Mouse (Mus musculus): Measurements from ENCODE around the gene Olfr51. TPM values are rescaled to one million over a fixed set of nuclear protein-coding genes. Genes with fewer than 3 reads are reported as not detected.
A peak's percentile ranks its signal among the peaks of the same experiment; 100 is the strongest.
"Not testable (repeated sequence)": the region's sequence is repeated elsewhere in the genome, so short reads cannot be mapped to it uniquely, and the experiment has no call there.

Olfr51 gene
- polyA plus RNA-seq, 1 experiment from 2014 or later, result not detected

DNA sequence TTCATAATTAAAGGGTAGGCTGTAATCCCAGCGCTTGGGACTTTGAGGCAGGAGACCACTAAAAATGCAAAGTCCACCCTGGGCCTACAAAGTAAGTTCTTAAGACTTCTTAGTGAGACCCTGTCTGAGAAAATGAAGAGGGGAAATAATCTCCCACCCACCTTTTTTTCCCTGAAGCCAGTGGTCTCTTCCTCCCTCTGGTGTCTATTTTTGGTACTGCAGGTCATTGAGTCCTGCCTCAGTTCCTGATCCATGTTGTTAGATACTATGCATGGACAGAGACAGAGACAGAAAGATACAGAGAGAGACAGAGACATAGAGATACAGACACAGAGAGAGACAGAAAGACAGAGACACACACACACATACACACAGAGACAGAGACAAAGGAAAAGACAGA, 29.5 kb downstream of the Olfr51 start:
- Histone ChIP-seq H3K4me2 (no peak overlapping the region), H3K36me3 (no peaks in the 10 kb centered on the region), H3K4me1 (replicated peaks) (no peaks in the 10 kb centered on the region), H3K9ac (no peak overlapping the region), H3K27me3 (replicated peaks) (no peaks in the 10 kb centered on the region), H3K4me3 (no peak overlapping the region), H3K9me3 (replicated peaks) (no peaks in the 10 kb centered on the region), H3K27ac (ENCODE audit: poor library complexity, severe bottlenecking) (no peak overlapping the region)
- no peak for ATAC-seq (ENCODE audit: insufficient number of reproducible peaks, low FRiP score)
- whole genome bisulfite sequencing, result 20% methylated on average over 1 of the region's 1 CpGs

DNA sequence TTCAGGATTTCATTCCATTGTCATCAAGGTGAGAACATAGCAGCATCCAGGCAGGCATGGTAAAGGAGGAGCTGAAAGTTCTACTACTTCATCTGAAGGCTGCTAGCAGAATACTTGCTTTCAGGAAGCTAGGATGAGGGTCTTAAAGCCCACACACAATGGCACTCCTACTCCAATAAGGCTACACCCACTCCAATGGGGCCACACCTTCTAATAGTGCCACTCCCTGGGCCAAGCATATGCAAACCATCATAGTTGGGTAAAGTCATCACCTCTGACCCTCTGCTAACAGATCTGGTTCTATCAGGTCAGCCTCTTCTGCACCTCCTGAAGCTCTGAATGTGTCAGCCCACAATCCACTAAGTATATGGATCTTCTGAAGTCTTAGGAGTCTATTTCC, 30.7 kb downstream of the Olfr51 start:
- H3K36me3 ChIP-seq; H3K9me3 ChIP-seq (replicated peaks); H3K4me2 ChIP-seq; H3K4me1 ChIP-seq (replicated peaks); H3K27ac ChIP-seq (ENCODE audit: poor library complexity, severe bottlenecking); H3K27me3 ChIP-seq (replicated peaks); H3K9ac ChIP-seq; H3K4me3 ChIP-seq; ATAC-seq (ENCODE audit: insufficient number of reproducible peaks, low FRiP score): not testable (repeated sequence)

DNA sequence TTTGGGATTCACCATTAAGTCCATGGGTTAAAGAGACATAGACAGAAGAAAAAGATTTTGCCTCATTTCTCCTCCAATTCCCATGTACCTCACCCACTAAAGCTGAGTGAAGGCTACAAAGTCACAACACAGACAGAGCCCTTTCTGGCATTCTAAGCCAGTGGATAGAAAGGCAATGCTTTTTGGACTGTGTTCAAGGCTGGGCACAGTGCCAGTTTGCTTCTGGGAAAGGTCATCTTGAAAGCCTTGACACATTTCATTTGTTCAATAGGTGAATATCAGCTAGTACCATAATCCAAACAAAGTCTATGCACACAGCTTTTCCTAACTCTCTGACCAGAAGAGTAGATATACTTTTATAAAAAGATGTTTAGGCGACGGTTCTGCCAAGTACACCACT, 32.6 kb downstream of the Olfr51 start:
- Histone ChIP-seq H3K9me3 (replicated peaks) (no peaks in the 10 kb centered on the region), H3K36me3 (no peaks in the 10 kb centered on the region), H3K4me2 (no peak overlapping the region), H3K27ac (ENCODE audit: poor library complexity, severe bottlenecking) (no peak overlapping the region), H3K4me1 (replicated peaks) (no peaks in the 10 kb centered on the region), H3K27me3 (replicated peaks) (peaks cover 6% of the 10 kb centered on the region), H3K4me3 (no peak overlapping the region), H3K9ac (no peak overlapping the region)
- WGBS, result 62% methylated on average over 2 of the region's 2 CpGs
- no peak for ATAC-seq (ENCODE audit: insufficient number of reproducible peaks, low FRiP score)

DNA sequence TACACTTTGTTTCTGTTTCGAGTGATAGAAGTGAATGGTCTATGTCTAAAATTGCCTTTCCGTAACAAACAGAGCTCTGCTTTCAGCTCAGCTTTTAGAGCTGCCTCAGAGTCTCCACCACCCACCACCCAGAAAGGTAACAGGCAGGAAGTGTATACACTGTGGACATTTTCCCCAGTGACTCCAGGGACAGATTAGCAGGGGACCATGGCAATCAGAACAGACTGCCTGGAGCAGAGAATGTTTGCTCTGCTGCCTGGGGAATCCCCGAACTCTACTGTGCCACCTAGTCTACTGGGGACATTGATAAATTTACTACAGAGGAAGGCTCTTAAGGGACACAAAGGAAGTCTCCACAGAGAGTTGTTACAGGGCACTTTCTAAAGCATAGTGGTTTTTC, 41.4 kb downstream of the Olfr51 start:
- not testable (repeated sequence) for H3K4me3 ChIP-seq; H3K9ac ChIP-seq; H3K27ac ChIP-seq (ENCODE audit: poor library complexity, severe bottlenecking); H3K27me3 ChIP-seq (replicated peaks); H3K4me2 ChIP-seq; ATAC-seq (ENCODE audit: insufficient number of reproducible peaks, low FRiP score); H3K4me1 ChIP-seq (replicated peaks); H3K9me3 ChIP-seq (replicated peaks); H3K36me3 ChIP-seq
- WGBS, result 58% methylated on average over 3 of the region's 3 CpGs

DNA sequence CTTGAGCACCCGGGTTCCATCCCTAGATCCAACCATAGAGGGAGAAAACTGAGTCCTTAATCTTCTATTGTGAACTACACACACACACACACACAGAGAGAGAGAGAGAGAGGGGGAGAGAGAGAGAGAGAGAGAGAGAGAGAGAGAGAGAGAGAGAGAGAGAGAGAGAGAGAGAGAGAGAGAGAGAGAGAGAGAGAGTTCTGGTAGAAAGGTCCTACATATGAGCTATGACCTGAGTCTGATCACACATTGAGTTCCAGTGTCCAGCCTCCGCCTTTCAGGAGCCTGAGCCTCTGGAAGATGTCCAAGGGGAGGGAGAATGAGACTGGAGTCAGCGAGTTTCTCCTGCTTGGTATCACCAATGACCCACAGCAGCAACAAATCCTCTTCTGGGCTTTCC, 44.4 kb downstream of the Olfr51 start, which contains the start of gene Olfr1375:
TSS of gene Olfr1375 (plus strand) at position 301 of the 400 bp plus-strand sequence.
- not testable (repeated sequence) for ATAC-seq (ENCODE audit: insufficient number of reproducible peaks, low FRiP score); H3K9ac ChIP-seq; H3K4me3 ChIP-seq; H3K27ac ChIP-seq (ENCODE audit: poor library complexity, severe bottlenecking); H3K27me3 ChIP-seq (replicated peaks); H3K4me1 ChIP-seq (replicated peaks); H3K36me3 ChIP-seq; H3K4me2 ChIP-seq; H3K9me3 ChIP-seq (replicated peaks)
- WGBS, result 67% methylated on average over 3 of the region's 3 CpGs

DNA sequence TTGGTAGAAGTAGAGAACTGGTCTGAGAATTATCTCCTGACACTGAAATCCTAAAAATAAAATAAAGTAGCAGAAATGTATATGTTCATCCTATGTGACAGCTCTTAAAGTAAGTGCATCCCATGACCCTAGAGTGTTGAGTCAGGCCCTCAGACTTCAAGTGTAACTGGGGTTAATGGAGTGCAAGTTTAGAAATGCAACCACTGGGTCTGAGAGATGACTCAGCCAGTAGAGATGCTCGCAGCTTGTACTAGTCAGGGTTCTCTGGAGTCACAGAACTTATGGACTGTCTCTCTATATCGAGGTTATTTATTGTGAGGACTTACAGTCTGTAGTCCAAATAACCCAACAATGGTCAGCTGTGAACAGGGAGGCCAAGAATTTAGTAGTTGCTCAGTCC, 48.3 kb downstream of the Olfr51 start:
- Histone ChIP-seq H3K27me3 (replicated peaks) (no peaks in the 10 kb centered on the region), H3K4me2 (no peak overlapping the region), H3K9ac (no peak overlapping the region), H3K36me3 (no peaks in the 10 kb centered on the region), H3K4me3 (no peak overlapping the region), H3K4me1 (replicated peaks) (no peaks in the 10 kb centered on the region), H3K27ac (ENCODE audit: poor library complexity, severe bottlenecking) (no peak overlapping the region), H3K9me3 (replicated peaks) (0 out of 2 replicates have a peak, but pooled peaks cover 3% of the 10 kb centered on the region)
- ATAC-seq (ENCODE audit: insufficient number of reproducible peaks, low FRiP score), result no peak
- WGBS, result 53% methylated on average over 2 of the region's 2 CpGs

DNA sequence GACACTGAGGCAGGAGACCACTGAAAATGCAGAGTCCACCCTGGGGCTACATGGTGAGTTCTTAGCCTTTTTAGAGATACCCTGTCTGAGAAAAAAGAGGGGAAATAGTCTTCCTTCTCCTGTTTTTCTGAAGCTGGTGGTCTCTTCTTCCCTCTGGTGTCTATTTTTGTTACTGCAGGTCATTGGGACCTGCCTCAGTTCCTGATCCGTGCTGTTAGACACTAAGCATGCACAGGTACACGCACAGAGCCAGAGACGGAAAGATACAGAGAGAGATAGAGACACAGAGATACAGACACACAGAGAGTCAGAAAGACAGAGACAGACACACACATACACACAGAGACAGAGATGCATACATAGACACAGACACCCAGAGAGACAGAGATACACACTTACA, 49.8 kb downstream of the Olfr51 start:
- Histone ChIP-seq H3K27me3 (replicated peaks) (no peaks in the 10 kb centered on the region), H3K4me3 (no peak overlapping the region), H3K36me3 (no peaks in the 10 kb centered on the region), H3K4me2 (no peak overlapping the region), H3K9ac (no peak overlapping the region), H3K9me3 (replicated peaks) (no peaks in the 10 kb centered on the region), H3K27ac (ENCODE audit: poor library complexity, severe bottlenecking) (no peak overlapping the region), H3K4me1 (replicated peaks) (no peaks in the 10 kb centered on the region)
- 34% methylated on average over 3 of the region's 3 CpGs for WGBS
- ATAC-seq (ENCODE audit: insufficient number of reproducible peaks, low FRiP score), result no peak

DNA sequence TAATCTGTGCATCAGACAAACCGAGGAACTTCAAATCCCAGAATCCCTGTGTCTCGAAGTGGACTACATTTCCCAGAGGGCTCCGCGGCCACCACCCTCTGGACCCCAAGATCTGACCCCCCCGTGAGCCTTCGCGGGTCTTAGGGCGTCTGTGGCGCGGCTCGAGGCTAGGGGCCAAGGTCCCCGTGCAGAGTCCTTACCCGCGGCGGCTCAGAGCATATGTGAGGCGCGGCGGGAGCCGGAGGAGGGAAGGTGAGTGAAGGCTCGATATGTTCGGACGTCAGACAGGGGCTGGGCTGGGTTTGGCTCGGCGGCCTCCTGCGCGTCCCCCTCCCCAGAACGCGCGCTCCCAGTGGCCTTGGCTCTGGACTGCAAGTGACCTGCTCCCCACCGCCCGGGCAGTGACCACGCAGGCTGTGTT, 55.8 kb downstream of the Olfr51 start, which contains the start of gene Zfp354a:
TSS of gene Zfp354a (plus strand) at position 107 of the 421 bp plus-strand sequence.
- Histone ChIP-seq H3K27me3 (replicated peaks) (no peaks in the 10 kb centered on the region), H3K4me3 (peak within 1 kb of the TSS; percentile 67), H3K27ac (ENCODE audit: poor library complexity, severe bottlenecking) (no peak within 1 kb of the TSS), H3K4me2 (peak within 1 kb of the TSS; percentile 92), H3K36me3 (peaks cover 30% of the 10 kb centered on the region), H3K9me3 (replicated peaks) (no peaks in the 10 kb centered on the region), H3K9ac (peak within 1 kb of the TSS; percentile 81), H3K4me1 (replicated peaks) (peaks cover 7% of the 10 kb centered on the region)
- ATAC-seq (ENCODE audit: insufficient number of reproducible peaks, low FRiP score), result peak; percentile 87
- under 1% methylated on average over 32 of the region's 32 CpGs for WGBS

Other genes with a start within 250 kb of the Olfr51 start
- gene Zfp354c, start 175.9 kb upstream of the Olfr51 start, polyA plus RNA-seq (2016; fragmentation: Nextera tagmentation; extraction: Ambion mirVana), result 18.3 and 21.0 TPM in 2 replicates
- 0.30 and 0.47 TPM in 2 replicates for gene Zfp879, start 162.0 kb upstream of the Olfr51 start, polyA plus RNA-seq (2016; fragmentation: Nextera tagmentation; extraction: Ambion mirVana)
- gene Grm6, start 152.9 kb upstream of the Olfr51 start, polyA plus RNA-seq (2016; fragmentation: Nextera tagmentation; extraction: Ambion mirVana), result 0.10 TPM in 1 of 2 replicates, not detected in the other
- 2.8 and 2.9 TPM in 2 replicates for gene Zfp454, start 115.9 kb upstream of the Olfr51 start, polyA plus RNA-seq (2016; fragmentation: Nextera tagmentation; extraction: Ambion mirVana)
- 6.7 and 8.1 TPM in 2 replicates for gene Zfp2, start 87.4 kb upstream of the Olfr51 start, polyA plus RNA-seq (2016; fragmentation: Nextera tagmentation; extraction: Ambion mirVana)
- gene Zfp354b, start 72.0 kb upstream of the Olfr51 start, polyA plus RNA-seq (2016; fragmentation: Nextera tagmentation; extraction: Ambion mirVana), result 0.60 and 1.1 TPM in 2 replicates
- gene 4933414I15Rik, start 59.8 kb upstream of the Olfr51 start, polyA plus RNA-seq (2016; fragmentation: Nextera tagmentation; extraction: Ambion mirVana), result not detected in 2 replicates
- gene Prop1, start 49.8 kb upstream of the Olfr51 start, polyA plus RNA-seq (2016; fragmentation: Nextera tagmentation; extraction: Ambion mirVana), result not detected in 2 replicates
- gene Olfr1378, start 37.1 kb upstream of the Olfr51 start, polyA plus RNA-seq (2016; fragmentation: Nextera tagmentation; extraction: Ambion mirVana), result not detected in 2 replicates
- gene Olfr1377, start 21.6 kb upstream of the Olfr51 start, polyA plus RNA-seq (2016; fragmentation: Nextera tagmentation; extraction: Ambion mirVana), result not detected in 2 replicates
- gene Olfr54, start 10.6 kb downstream of the Olfr51 start, polyA plus RNA-seq (2016; fragmentation: Nextera tagmentation; extraction: Ambion mirVana), result not detected in 2 replicates
- gene Olfr1375, start 44.5 kb downstream of the Olfr51 start, polyA plus RNA-seq (2016; fragmentation: Nextera tagmentation; extraction: Ambion mirVana), result not detected in 2 replicates
- gene Zfp354a, start 55.7 kb downstream of the Olfr51 start, polyA plus RNA-seq (2016; fragmentation: Nextera tagmentation; extraction: Ambion mirVana), result 5.4 and 6.4 TPM in 2 replicates
- not detected in 2 replicates for gene Gm12569, start 216.9 kb downstream of the Olfr51 start, polyA plus RNA-seq (2016; fragmentation: Nextera tagmentation; extraction: Ambion mirVana)

Measured in heart, embryonic 12.5 days (tissue).